Mouse (Mus musculus): ENCODE results near the gene Tmem265. TPM values are rescaled to one million over a fixed set of nuclear protein-coding genes. Genes with fewer than 3 reads are reported as not detected.

Gene Tmem265
- total RNA-seq, 2 experiments from 2014 or later = 0.38 to 1.2 TPM

DNA sequence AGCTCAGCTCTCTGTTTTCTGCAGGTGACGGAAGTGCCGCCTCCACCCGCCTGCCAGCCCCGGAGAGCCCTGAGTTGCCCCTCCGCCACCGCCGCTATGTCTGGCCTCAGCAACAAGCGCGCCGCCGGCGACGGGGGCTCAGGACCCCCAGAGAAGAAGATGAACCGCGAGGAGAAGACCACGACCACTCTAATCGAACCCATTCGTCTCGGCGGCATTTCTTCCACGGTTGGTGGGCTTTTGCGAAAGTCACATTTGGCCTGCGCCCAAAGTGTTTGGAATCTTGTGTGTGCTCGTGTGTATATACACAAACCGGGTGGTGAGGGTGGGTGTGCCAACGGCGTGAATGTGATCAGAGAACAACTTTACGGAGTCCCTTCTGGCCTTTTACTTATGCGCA, 27.7 kb downstream of the Tmem265 start:
- no peak for DNase-seq

DNA sequence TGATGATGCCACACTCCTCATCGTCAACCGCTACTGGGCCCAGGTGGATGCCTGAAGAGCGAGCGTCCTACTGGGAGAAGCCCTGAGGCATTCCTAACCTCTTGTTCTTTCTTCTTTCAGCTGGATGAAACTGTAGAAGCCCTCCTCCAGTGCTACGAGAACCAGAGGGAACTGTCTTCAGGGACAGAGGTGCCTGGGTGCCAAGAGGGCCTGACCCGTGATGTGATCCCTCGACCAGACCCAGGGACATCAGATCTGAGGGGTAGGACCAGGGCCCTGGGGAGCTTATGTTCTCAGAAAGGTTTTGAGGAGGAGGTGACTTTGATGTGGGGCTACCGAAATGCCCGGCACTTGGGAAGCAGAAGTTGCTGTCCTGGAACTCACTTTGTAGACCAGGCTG, 28.4 kb downstream of the Tmem265 start:
- DNase-seq = no peak

- DNase-seq = no peak
Observed at GRCm38 (mm10) chr7:127591108-127591507, 29.9 kb downstream of the Tmem265 start.

GRCm38 (mm10) chr7:127592575-127592974, 31.4 kb downstream of the Tmem265 start:
- no peak for DNase-seq

DNA sequence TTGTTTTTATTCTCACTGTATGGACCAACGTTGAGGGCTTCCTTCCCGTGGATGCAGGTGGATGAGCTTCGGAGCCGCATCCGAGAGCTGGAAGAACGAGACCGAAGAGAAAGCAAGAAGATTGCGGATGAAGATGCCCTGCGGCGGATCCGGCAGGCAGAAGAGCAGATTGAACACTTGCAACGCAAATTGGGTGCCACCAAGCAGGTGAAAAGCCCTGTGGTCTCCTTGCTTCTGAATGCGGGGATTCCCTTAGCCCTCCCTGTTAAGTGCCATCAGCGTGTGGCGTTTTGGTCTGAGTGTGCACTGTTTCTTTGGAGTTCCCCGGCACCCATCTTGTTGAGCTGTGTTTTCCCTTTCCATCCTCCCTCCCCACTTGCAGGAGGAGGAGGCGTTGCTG, 35.6 kb downstream of the Tmem265 start:
- DNase-seq = no peak

DNA sequence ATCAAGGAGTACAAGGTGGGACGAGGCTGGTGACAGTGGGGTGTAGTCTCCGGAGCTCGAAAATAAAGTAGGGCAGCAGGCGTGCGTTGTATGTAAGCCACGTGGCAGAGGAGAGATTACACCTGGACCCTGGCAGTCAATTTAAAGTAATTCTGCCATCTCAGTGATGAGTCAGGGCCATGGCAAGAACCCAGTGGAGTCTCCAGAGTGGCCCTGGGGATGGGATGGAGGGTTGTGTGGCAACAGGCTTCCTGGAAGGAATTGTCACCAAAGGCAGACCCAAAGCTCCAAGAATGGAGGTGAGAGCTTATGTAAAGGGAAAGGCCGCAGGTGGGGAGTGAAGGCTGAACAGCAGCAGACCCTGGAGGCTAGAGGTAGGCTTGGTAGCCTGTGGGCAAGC, 39.4 kb downstream of the Tmem265 start:
- DNase-seq = no peak

GRCm38 (mm10) chr7:127601735-127602134, 40.5 kb downstream of the Tmem265 start:
- DNase-seq = no peak

- DNase-seq = no peak
Observed at GRCm38 (mm10) chr7:127602903-127603302, 41.7 kb downstream of the Tmem265 start.

GRCm38 (mm10) chr7:127604256-127604655, 43.1 kb downstream of the Tmem265 start:
- no peak for DNase-seq

DNA sequence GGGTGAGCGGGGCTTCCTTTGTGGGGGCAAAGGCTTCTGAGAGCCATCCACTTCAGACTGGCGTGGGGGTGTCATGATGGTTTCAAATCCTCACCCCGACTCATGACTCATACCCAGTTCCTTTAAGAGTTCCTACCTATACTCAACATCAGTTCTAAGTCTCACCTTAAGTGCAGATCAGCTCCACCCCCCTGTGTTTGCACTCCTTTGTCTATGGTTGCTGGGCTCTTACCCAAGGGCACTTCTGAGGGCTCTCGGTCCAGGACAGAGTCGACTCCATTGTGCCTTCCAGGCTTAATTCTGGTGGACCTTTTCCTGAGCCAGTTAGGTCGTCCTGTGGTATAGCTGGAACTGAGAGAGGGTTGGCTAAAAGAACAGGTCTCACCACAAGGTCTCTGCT, 46.0 kb downstream of the Tmem265 start:
- DNase-seq = no peak

DNA sequence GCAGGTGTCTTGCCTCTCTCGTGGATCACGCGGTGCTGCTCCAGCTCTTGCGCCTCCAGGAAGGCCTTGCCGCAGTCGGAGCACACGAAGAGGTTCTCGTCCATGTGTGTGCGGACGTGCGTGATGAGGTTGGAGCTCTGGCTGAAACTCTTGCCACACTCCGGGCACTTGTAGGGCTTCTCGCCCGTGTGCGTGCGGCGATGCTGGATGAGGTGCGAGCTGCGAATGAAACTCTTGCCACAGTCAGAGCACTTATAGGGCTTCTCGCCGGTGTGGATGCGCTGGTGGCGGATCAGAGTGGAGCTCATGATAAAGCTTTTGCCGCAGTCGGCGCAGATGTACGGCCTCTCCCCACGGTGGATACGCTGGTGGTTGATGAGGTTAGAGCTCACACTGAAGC, 49.8 kb downstream of the Tmem265 start:
- DNase-seq = no peak

DNA sequence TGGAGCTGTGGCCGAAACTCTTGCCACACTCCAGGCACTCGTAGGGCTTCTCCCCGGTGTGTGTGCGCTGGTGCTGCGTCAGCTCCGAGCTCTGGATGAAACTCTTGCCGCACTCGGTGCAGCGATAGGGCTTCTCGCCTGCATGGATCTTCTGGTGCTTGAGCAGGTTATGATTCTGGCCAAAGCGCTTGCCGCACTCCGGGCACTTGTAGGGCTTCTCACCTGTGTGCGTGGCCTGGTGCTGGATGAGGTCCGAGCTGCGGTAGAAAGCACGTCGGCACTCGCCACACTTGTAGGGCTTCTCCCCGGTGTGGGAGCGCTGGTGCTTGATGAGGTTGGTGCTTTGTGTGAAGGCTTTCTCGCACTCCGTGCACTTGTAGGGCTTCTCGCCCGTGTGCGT, 50.4 kb downstream of the Tmem265 start:
- DNase-seq = no peak

DNA sequence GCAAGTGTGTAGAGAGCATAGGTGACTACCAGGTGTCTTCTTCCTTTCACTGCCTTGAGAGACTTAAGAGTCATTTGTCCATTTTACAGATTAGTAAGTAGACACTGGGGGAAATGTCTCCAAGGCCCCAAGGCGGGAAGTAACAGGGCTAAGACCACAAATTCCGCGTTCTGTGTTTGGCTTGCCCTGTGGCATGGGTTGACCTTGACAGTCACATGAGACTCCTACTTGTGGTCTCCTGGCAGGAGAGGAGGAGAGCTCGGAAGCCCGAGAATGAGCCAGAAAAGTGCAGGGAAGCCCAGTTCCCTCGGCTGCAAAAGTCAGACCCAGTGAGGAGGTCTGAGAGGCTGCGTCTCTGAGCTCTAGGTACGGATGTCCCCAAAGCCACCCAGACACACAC, 52.3 kb downstream of the Tmem265 start:
- DNase-seq = no peak

DNA sequence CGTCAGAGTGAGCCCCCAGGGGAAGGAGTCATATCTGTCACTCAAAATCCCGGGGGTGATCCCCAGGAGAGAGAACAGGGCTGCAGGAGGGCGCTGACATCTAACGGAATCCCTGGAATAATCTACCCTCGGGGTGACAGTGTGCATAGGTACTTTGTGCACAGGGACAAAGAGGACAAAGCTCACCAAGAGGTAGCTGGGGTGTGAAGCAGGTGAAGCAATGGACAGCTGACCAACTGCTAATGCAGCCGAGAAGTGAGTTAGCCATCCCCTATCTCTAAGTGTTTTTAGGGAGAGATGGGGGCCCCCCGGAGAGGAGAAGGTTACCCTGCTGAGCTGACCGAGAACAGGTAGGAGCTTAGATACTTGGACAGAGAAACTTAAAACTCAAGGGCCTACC, 52.9 kb downstream of the Tmem265 start:
- DNase-seq = no peak

- DNase-seq = no peak
Observed at GRCm38 (mm10) chr7:127614511-127614890, 53.3 kb downstream of the Tmem265 start.

DNA sequence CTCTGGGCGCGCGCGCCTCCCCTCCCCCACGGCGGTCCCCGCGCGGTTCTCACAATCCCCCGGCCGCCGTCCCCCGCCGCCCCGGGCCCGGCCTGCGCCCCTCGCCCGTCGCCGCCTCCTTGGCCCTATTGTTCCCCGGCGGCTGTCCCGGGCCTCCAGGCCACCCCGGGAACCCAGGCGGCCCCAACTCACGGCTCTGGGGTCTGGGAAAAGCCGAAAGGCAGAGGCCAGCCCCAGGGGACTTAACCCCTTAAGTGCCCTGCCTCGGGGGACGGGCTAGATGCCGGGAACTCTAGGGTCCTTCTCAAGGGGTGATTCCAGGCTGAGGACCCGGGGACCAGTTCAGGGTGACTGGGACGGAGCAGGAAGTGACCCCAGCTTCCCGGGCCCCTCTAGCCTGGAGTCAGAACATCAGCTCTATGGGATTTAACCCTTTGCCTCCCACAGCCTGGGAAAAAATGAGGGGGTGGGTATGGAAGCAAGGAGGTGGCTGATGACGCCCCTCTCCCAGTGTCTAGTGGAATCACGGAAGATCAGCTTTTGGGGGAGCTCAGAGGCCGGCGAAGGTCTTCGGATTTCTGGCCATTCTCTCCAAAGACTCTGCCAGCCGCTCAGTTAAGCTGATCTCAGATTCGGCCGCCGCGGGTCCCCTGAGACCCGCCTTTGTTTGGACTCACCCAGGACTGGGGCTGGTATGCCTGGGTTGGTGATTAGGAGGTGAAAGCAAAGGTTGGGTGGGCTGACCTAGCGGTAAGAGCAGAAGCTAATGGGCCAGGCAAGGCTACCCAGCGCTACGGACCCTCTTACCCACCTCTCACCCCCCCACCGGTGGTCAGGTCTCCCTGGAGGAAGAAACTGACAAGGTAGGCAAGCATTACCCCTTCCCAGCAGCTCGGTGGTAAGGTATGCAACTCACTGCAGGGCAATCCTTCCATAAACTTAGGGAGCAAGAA, 54.0 kb downstream of the Tmem265 start, which contains the start of gene Zfp629:
Gene Zfp629 (minus strand): TSS at position 907 of the 953 bp plus-strand sequence.
- peak; percentile 72 to 77 for DNase-seq

DNA sequence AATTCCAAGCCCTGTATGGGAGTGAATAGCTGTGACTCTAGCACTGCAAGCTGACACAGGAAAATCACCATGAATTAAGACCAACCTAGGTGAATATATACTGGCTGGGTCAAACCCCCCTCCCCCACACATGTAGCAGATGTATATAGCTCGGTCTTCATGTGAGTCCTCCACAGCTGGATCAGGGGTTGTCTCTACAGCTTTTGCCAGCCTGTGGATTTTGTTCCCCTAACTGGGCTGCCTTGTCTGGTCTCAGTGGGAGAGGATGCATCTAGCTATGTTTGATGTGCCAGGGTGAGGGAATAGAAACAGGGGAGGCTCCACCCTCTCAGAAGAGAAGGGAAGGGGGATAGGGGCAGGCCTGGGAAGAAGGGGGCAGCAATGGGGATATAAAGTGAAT, 55.1 kb downstream of the Tmem265 start:
- no peak for DNase-seq

Other genes starting within 250 kb of the Tmem265 start
- 10 to 100 TPM; 10.2 to 11.4 TPM for gene Zfp768, start 215.8 kb upstream of the Tmem265 start, total RNA-seq (2021)
- gene Zfp747, start 185.3 kb upstream of the Tmem265 start, total RNA-seq (2021) = 1 to 10 TPM; 6.4 to 7.4 TPM
- gene 9130019O22Rik, start 174.2 kb upstream of the Tmem265 start, total RNA-seq (2021) = 1 to 10 TPM; 2.7 to 3.2 TPM
- gene E430018J23Rik, start 167.8 kb upstream of the Tmem265 start, total RNA-seq (2021) = 1 to 10 TPM; 6.8 to 7.0 TPM
- gene Zfp764, start 154.6 kb upstream of the Tmem265 start, total RNA-seq (2021) = 1 to 10 TPM; 3.7 to 4.8 TPM
- 10 to 100 TPM; 12.5 to 17.4 TPM for gene Zfp688, start 139.3 kb upstream of the Tmem265 start, total RNA-seq (2021)
- gene Zfp689, start 112.2 kb upstream of the Tmem265 start, total RNA-seq (2021) = 1 to 10 TPM; 6.9 to 7.1 TPM
- 10 to 100 TPM; 27.6 to 30.5 TPM for gene Prr14, start 101.8 kb upstream of the Tmem265 start, total RNA-seq (2021)
- gene Fbrs, start 82.2 kb upstream of the Tmem265 start, total RNA-seq (2021) = 10 to 100 TPM; 61.5 to 65.4 TPM
- 100 to 1,000 TPM; 102 to 114 TPM for gene Srcap, start 49.4 kb upstream of the Tmem265 start, total RNA-seq (2021)
- 10 to 100 TPM in 1 of 2 experiments, 1 to 10 TPM in 1; 9.8 to 12.2 TPM for gene Gm42715, start 41.8 kb upstream of the Tmem265 start, total RNA-seq (2021)
- gene Phkg2, start 11.9 kb downstream of the Tmem265 start, total RNA-seq (2021) = 10 to 100 TPM; 86.3 to 95.5 TPM
- gene Ccdc189, start 27.2 kb downstream of the Tmem265 start, total RNA-seq (2021) = 1 to 10 TPM; 8.4 to 8.6 TPM
- gene Rnf40, start 27.4 kb downstream of the Tmem265 start, total RNA-seq (2021) = 10 to 100 TPM; 64.2 to 66.7 TPM
- 10 to 100 TPM; 23.9 to 24.2 TPM for gene Zfp629, start 54.4 kb downstream of the Tmem265 start, total RNA-seq (2021)
- gene Bcl7c, start 147.5 kb downstream of the Tmem265 start, total RNA-seq (2021) = 10 to 100 TPM; 23.1 to 25.8 TPM
- gene Ctf1, start 151.3 kb downstream of the Tmem265 start, total RNA-seq (2021) = 1 to 10 TPM; 2.1 to 2.4 TPM
- not detected for gene Ctf2, start 170.8 kb downstream of the Tmem265 start, total RNA-seq (2021)
- 10 to 100 TPM; 63.5 to 65.2 TPM for gene Fbxl19, start 183.2 kb downstream of the Tmem265 start, total RNA-seq (2021)
- 10 to 100 TPM; 31.1 to 32.6 TPM for gene Orai3, start 208.4 kb downstream of the Tmem265 start, total RNA-seq (2021)
- gene Setd1a, start 215.3 kb downstream of the Tmem265 start, total RNA-seq (2021) = 10 to 100 TPM; 46.2 to 46.9 TPM
- 1 to 10 TPM; 2.4 to 2.9 TPM for gene Gm49388, start 224.2 kb downstream of the Tmem265 start, total RNA-seq (2021)
- gene Hsd3b7, start 239.2 kb downstream of the Tmem265 start, total RNA-seq (2021) = 1 to 10 TPM; 8.3 to 8.6 TPM